Mouse (Mus musculus): ENCODE measurements at regions not wholly inside any gene's neighbourhood (a gene's known extent, or its start where the extent isn't known, plus 50 kb on each side); places are given as distances from the start of the nearest gene placed in this dataset.

GRCm38 (mm10) chr12:71534199-71534598, 224.5 kb downstream of the Dact1 start:
- TF ChIP-seq GATA1 (IDR thresholded peaks at IDR 0.05; ENCODE audit: borderline replicate concordance, low read length) (no peak), FLI1 (IDR thresholded peaks at IDR 0.05; ENCODE audit: low read length) (no peak)
